Mouse (Mus musculus) testis, postnatal 10 days (tissue): ENCODE data around the gene Apol11b.
"Not testable (repeated sequence)": the region's sequence is repeated elsewhere in the genome, so short reads cannot be mapped to it uniquely, and the experiment has no call there.

ENCODE experiments used
- DNase-seq: peaks from one replicate; pipeline ENCODE4 v3.0.0; 2021; ENCODE audit warnings: low spot score

The Apol11b gene

DNA sequence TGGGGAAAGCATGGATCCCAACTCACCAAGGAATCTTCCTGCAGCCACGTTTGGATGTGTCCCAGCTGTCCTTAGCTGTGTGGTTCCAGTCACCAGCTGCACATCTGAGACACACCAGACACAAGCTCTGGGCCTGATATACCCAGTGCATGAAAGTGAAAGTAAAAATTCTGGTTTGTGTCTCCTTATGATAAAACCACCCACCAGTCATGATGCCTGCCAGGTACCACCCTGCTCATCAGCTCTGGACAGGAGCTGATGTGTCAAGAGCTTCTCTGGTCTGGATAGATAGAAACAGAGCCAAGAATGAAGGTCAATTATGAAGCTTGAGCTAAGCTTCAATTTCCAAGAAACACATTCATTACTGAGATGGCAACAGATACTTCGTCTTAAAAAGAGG lies at the start of gene Apol11b:
Gene Apol11b (minus strand): TSS at position 111 of the 400 bp plus-strand sequence.
- not testable (repeated sequence) for DNase-seq

DNA sequence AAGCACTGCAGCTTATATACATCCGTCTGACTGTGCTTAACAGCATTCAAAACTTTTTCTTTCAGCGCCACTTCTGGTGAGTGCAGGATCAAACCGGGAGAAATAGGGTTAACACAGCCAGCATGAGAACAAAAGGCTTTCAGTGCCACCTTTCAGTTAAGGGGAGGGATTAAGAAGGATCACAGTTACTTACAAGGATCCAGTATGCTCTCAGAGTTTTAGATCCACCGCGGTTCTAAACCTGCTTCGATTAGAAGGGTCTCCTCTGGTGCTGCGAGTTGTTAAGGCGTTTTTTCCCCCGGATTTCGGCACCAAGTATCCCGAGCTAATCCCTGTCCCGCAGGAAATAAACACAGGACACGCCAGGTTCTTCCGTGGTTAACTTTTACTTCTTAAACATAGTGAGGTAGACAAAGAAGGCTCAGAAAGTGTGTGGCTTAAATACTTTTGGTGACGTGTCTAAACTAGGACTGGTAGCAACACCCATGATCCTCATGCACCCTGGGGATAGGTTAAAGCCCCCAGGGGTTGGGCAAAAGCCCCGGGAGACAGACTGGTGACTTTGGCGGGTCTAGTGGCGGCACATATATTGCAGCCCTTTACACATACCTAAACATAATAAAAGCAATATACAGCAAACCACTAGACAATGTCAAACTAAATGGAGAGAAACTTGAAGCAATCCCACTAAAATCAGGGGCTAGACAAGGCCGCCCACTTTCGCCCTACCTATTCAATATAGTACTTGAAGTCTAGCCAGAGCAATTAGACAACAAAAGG lies 48.6 kb upstream of the Apol11b start:
- not testable (repeated sequence) for DNase-seq

DNA sequence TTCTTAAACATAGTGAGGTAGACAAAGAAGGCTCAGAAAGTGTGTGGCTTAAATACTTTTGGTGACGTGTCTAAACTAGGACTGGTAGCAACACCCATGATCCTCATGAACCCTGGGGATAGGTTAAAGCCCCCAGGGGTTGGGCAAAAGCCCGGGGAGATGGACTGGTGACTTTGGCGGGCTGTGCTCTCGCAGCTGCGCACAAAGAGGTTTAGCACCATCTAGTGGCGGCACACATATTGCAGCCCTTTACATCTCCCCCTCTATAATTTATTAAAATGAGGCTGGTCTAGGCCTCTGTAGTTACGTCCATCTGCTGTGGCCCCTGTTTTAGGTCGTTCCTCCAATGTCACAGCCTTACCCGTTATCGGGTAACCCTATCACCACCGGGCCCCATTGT lies 40.9 kb upstream of the Apol11b start:
- DNase-seq, result peak; percentile 75

DNA sequence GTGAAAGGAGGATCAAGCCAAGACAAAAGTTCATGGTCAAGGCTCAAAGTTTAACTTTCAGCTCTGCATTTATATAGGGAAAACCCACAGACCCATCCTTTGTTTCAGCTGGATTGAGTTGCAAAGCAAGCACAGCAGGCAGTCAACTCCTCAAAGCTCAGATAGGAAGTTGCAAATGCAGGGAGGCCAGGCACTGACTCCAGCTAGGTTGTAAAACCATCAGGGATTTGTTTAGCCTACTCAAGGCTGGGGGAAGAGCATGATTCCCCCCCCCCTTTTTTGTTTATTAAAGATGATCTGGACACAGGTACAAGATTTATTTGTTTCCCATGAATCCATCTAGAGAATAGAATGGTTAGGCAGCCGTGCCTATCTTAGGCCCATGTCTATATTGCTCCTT lies 31.0 kb upstream of the Apol11b start:
- not testable (repeated sequence) for DNase-seq

DNA sequence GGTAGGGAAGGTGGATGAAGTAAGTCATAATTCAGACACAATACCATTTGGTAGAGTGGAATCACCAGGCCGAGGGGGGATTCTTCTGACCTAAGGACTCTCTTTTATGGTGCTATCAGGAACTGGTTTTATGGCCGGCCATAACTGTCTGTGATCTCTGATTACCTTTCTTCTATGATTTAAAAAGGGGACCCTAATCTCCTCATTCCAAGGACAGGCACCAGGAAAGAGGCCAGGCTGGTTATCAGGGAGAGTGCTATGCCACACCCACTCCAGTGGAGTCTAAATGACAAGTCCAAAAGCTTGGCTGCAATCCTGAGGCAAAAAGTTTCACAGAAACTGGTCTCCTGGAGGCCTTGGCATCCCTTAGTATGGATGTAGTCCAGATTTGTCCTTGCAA lies 18.8 kb upstream of the Apol11b start:
- not testable (repeated sequence) for DNase-seq

DNA sequence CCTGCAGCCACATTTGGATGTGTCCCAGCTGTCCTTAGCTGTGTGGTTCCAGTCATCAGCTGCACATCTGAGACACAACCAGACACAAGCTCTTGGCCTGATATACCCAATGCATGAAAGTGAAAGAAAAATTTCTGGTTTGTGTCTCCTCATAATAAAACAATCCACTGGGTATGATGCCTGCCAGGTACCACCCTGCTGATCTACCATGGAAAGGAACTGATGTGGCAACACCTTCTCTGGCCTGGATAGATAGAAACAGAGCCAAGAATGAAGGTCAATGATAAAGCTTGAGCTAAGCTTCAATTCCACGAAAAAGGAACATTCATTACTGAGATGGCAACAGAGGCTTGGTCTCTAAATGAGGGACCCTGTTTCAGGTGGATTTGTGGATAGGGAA lies 16.7 kb upstream of the Apol11b start:
- not testable (repeated sequence) for DNase-seq

DNA sequence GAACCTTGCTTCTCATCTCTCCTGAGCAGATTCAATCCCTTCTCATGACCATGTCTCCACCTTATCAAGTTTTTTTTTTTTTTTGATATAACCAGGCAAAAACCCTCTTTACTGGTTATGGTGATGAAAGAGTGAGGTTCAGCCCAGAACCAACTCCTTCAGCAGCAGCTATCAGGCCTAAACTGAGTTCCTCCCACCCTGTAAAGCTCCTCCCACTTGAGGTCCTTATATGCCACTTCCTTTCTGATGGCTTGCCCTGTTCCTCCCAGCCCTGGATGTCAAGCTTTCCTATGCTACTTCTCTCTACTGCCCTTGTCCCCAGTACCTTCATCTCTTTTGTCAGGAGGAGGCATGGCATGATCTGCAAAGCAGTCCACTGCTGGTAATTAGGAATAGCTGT lies 8.1 kb upstream of the Apol11b start:
- not testable (repeated sequence) for DNase-seq

DNA sequence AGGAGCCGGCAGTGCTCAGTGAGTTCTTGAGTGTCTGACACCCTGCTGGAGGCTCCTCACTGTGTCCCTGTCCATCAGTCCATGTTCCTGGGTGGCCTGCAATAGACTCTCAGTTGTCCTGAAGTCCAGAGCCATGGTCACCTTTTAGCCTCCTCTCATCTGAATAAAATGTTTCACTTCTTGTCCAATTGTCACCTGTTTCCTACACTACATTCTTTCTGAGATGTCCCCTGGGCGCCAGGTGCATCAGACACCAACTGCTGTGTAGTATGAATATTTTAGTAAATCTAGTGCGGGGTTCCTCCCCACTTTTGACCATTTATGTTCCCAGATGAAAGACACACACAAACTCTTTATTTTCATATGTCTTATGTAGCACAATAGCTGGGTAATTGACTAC lies 13.3 kb downstream of the Apol11b start:
- not testable (repeated sequence) for DNase-seq

DNA sequence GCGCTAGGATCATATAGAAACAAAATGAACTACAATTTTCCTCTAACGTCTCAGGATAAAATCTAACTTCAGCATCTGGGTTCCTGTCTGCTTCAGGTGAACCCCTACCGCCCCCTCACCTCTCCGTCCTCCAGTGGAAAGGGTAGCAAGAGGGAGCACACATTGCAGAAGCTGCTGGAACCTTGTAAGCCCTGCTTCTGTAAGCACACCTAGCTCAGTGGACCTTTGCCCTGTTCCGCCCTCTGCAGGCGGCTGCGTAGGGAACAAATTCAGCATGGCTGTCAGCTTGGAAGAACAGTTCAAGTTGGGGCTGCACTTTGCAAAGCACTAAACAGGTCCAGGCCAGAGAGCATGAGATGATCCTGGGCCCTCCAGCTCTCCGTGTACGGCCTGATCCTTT lies 14.4 kb downstream of the Apol11b start:
- not testable (repeated sequence) for DNase-seq

DNA sequence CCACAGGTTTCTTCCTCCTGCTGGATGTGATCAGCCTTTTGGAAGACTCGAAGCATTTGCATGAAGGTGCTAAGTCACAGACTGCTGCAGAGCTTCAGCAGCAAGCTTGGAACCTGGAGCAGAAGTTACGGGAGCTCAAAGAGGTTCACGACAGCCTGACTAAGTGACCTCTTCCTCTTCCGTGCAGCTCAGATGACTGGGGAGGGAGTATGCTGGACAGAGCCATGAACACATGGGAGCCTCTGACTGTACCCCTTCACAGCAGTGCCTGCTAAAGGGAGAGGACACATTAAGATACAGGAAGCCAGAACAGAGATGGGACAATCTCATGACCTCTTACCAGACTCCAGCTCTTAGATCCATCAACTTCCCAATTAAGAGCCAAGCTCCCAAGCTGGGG lies 16.6 kb downstream of the Apol11b start:
- DNase-seq, result not testable (repeated sequence)

DNA sequence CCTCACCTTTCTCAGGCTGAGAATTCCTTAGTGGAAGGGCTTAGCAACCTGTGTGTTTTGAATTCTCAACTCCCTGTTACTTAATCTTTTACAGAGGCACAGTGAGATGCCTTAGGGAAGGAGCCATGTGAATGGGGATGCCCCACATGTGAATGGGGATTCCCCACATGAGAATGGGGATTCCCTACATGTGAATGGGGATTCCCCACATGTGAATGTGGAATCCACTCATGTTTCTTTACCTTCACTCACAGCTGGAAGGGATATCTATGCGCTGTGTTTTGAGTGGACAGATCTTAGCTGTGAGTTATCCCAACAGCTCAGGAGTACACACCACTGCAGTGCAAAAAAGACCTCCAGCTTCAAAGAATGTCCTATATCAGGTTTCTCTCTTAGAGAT lies 18.4 kb downstream of the Apol11b start:
- DNase-seq, result no peak

DNA sequence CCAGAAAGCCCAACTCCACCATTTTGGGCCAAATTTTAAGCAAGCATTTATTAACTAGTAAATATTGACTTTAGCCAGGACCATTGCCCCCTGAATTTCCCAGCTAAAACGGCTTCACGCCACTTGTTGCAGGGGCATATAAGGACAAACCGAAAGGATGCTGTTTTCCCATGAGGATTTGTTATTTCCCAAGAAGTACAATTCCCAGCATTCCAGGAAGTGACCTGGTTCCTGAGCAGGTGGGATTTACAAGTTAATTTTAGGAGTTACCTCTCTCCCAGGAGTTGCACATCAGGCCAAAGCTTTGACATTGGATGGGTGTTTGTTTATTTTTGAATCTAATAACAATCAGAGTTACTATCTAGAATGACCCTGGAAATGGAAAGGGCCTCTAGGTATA lies 37.0 kb downstream of the Apol11b start:
- DNase-seq, result no peak

DNA sequence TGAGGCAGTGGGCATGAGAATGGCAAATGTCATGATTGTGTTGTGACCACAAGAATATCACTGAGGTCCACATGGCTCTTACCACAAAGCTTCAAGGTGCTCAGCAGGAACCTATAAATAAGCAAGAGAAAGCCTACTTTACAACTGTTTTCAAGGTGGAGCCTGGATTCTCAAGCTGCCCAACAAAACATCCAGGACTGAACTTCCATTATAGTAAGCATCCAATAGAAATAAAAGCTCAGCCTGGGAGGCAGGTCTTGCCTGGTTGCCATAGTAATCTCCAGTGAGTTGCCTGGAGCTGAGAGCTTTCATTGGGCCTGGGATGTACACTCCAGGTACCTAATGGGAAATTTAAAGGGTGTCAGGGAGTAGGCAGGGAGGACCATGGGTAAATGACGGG lies 44.1 kb downstream of the Apol11b start, which contains the start of gene Gm36245:
Gene Gm36245 (plus strand): TSS at position 301 of the 400 bp plus-strand sequence.
- DNase-seq, result no peak

DNA sequence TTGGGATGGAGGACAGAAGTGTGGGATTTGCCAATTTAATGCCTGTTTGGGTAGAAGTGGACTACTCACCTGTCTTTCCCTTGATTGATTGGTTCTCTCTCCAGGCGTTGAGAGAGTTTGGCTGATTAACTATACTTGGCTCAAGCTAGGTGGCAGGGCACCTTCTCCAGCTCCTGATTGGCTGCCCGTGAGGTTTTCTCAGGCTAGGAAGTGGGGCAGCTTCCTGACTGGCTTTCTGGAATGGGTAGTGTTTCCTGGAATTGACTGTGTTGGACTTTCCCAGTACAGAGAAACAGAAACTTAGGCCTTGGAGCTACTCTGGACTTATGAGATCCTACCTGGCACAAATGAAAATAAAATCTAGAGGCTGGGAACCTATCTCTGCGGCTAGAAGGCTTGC lies 44.7 kb downstream of the Apol11b start:
- no peak for DNase-seq

DNA sequence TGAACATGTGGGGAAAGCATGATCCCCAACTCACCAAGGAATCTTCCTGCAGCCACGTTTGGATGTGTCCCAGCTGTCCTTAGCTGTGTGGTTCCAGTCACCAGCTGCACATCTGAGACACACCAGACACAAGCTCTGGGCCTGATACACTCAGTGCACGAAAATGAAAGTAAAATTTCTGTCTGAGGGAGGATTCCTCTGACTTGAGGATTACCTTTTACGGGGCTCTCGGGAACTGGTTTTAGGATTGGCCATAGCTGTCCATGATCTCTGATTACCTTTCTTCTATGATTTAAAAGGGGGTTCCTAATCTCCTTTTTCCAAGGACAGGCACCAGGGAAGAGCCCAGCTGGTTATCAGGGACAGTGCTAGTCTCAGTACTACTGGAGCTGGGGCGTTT lies 47.1 kb downstream of the Apol11b start, which contains the start of gene Apol10b:
Gene Apol10b (minus strand): TSS at position 165 of the 400 bp plus-strand sequence.
- DNase-seq, result no peak

DNA sequence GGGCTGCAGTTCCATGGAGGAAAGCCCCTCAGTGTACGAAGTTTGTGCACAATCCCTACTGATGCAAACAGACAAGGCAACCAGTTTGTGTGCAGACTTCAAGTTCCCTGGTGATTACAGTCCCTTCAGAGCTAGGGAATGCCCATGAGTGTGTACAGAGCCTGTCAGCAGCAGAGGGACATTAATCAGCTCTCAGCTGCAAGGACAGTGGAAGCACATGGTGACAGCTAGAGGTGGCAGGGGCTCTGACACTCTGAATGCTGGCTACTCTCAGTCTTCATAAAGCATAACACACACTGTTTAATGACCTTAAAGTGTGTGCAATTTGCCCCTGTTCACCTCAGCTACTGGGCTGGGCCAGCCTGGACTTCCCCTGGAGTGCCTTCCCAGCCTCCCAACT lies 49.5 kb downstream of the Apol11b start:
- no peak for DNase-seq

DNA sequence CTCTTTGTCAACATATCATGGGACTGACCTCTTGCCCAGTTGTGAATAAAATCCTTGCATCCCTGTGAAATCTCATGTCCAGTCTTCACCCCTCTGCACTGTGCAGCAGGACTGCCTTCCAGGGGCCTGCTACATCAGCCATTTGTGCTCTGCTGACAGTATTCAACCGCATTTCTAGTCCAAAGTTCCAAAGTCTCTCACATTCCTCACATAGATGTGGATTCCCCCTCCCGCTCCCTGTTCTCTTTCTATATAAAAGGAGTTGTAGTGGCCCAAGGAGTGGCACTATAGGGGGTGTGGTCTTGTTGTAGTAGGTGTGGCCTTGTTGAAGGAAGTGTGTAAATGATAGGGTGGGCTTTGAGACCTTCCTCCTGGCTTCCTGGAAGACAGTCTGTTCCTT lies 52.2 kb downstream of the Apol11b start:
- DNase-seq, result no peak

DNA sequence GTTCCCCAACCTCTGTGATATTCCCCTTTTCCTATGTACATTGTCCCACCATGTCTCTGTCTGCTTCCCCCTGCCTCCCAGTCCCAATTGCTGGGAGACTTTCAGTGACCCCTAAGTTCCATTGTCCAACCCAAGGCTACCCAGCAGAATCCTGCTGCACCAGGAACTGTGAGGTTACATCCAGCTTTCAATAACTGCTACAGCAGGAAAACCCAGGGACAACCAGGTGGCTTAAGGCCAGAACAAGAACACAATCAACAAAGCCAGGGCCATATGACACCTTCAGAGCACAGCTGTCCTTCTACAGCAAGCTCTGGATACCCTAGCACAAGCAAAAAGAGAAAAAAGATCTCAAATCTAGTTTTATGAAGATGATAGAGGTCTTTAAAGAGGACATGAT lies 54.1 kb downstream of the Apol11b start:
- no peak for DNase-seq

DNA sequence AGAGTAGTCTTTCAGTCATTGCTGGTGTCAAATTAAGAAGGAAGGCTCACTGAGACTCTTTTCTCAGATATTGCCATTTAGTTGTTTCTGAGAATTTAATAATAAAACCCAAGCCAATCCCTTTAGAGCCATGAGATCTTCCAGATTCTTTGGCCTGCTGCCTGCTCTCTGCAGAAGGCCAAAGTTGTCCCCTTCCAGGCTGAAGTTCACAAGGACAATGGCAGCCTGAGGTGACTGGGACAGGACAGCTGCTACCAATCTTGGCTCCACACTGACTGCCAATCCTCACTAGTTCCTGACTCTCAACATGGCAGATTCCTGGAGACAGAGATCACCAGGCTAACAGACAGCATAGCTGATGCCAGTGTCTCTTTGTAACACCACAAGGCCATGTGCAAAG lies 56.1 kb downstream of the Apol11b start:
- no peak for DNase-seq
